Mouse (Mus musculus) mature B cell (primary cell): ENCODE measurements around the gene Adamts4.

Experiments used
- in situ Hi-C: fragments of 300-500 bp; cut with MboI; formaldehyde crosslinking; loops from 2 replicates; pipeline ENCODE4 v1.14.3; 2019

The Adamts4 gene

GRCm38 (mm10) chr1:171309321-171309720, 59.1 kb downstream of the Adamts4 start:
- in situ Hi-C loops, result no loop called here
